Comparison of ENCODE assay signal across 8 mouse cellular contexts in genomic region chr10:79553691-79554090, GRCm38 (mm10). TPM values are rescaled to one million over a fixed set of nuclear protein-coding genes. Genes with fewer than 3 reads are reported as not detected.
DNase-seq lines count a peak whose midpoint lies in the region; ATAC-seq and TF ChIP-seq lines count a peak whose summit lies in the region.

No protein-coding gene starts in this region.

- no peak for TF ChIP-seq CTCF in CH12.LX (conservative IDR thresholded peaks at IDR 0.05 in 1 of 2, IDR thresholded peaks at IDR 0.05 in 1 of 2; ENCODE audit: low read depth in 2 of 2, low read length in 2 of 2)
- TF ChIP-seq CTCF in liver, embryonic 14.5 days (IDR thresholded peaks at IDR 0.05; ENCODE audit: low read depth), result no peak

- no peak for TF ChIP-seq POLR2A in CH12.LX (IDR thresholded peaks at IDR 0.05; ENCODE audit: low read depth, low read length)

- H3K36me3 ChIP-seq in heart, embryonic 11.5 days (ENCODE audit: control insufficient read depth, insufficient read depth, low read length), result peaks cover 13% of the 10 kb centered on the region
- peaks cover 15 to 33% of the 10 kb centered on the region in 2 experiments for H3K36me3 ChIP-seq in CH12.LX (replicated peaks in 1 of 2; ENCODE audit: control insufficient read depth in 1 of 2, insufficient read depth in 1 of 2, low read length in 1 of 2)
- peaks cover 36% of the 10 kb centered on the region for H3K36me3 ChIP-seq in forebrain, embryonic 10.5 days (replicated peaks)
- H3K36me3 ChIP-seq in liver, embryonic 14.5 days (replicated peaks; ENCODE audit: control insufficient read depth, insufficient read depth, low read depth), result peaks cover 4% of the 10 kb centered on the region; the same call in 1 of the 2 replicates

- no peaks in the 10 kb centered on the region for H3K27me3 ChIP-seq in heart, embryonic 11.5 days (ENCODE audit: control insufficient read depth, insufficient read depth, low read length)
- peaks cover 14% of the 10 kb centered on the region for H3K27me3 ChIP-seq in CH12.LX (replicated peaks)
- H3K27me3 ChIP-seq in forebrain, embryonic 10.5 days (ENCODE audit: poor library complexity, severe bottlenecking), result no peaks in the 10 kb centered on the region
- no peaks in the 10 kb centered on the region for H3K27me3 ChIP-seq in liver, embryonic 14.5 days (ENCODE audit: control insufficient read depth, insufficient read depth, low read length)

- H3K4me3 ChIP-seq in heart, embryonic 11.5 days (ENCODE audit: low read depth, low read length), result peak overlapping the region; percentile 91
- peak overlapping the region; percentile 71 to 93 (median 91) for H3K4me3 ChIP-seq in CH12.LX (replicated peaks in 1 of 3; ENCODE audit: low read depth in 2 of 3, low read length in 2 of 3, poor library complexity in 1 of 3)
- H3K4me3 ChIP-seq in forebrain, embryonic 10.5 days, result peak overlapping the region; percentile 95
- peak overlapping the region; percentile 56 to 82 for H3K4me3 ChIP-seq in liver, embryonic 14.5 days (ENCODE audit: insufficient read depth in 1 of 2, low read depth in 2 of 2, low read length in 2 of 2)

- ATAC-seq in heart, embryonic 11.5 days (replicated peaks; ENCODE audit: insufficient number of reproducible peaks, low FRiP score, low TSS enrichment), result no peak
- ATAC-seq in liver, embryonic 14.5 days (ENCODE audit: insufficient read depth), result no peak

- dilution Hi-C loops in CH12.LX (cut with MboI; ENCODE audit: extremely low pct_ligation_motif_present, extremely low pct_unique_long_range_greater_than_20kb, low sequenced_read_pairs), result no loop called here

- no peak overlapping the region for H3K27ac ChIP-seq in heart, embryonic 11.5 days (ENCODE audit: low read depth, low read length)
- no peak overlapping the region for H3K27ac ChIP-seq in CH12.LX (ENCODE audit: insufficient read depth, low read depth)
- H3K27ac ChIP-seq in forebrain, embryonic 10.5 days, result peak overlapping the region; percentile 97
- no peak overlapping the region for H3K27ac ChIP-seq in liver, embryonic 14.5 days

- H3K4me1 ChIP-seq in heart, embryonic 11.5 days (ENCODE audit: control insufficient read depth, insufficient read depth, low read length), result peaks cover 12% of the 10 kb centered on the region
- peaks cover 11 to 28% of the 10 kb centered on the region in 2 experiments for H3K4me1 ChIP-seq in CH12.LX (ENCODE audit: control insufficient read depth in 1 of 2, insufficient read depth in 2 of 2)
- H3K4me1 ChIP-seq in forebrain, embryonic 10.5 days, result peaks cover 39% of the 10 kb centered on the region
- H3K4me1 ChIP-seq in liver, embryonic 14.5 days (replicated peaks; ENCODE audit: control insufficient read depth in 2 of 2, insufficient read depth in 2 of 2, low read length in 1 of 2), result peaks cover 0 to 12% of the 10 kb centered on the region in 2 experiments; a peak in 2 of 4 replicates

- intact Hi-C loops in heart, postnatal 25 days (cut with DNase I), result no loop called here

- H3K9ac ChIP-seq in heart, embryonic 11.5 days (ENCODE audit: low read depth, low read length), result peak overlapping the region; percentile 96
- H3K9ac ChIP-seq in CH12.LX (ENCODE audit: insufficient read depth, low read depth), result peak overlapping the region; percentile 67; the same call in 1 of the 2 replicates
- H3K9ac ChIP-seq in liver, embryonic 14.5 days (replicated peaks), result no peak overlapping the region; the same call in 1 of the 2 replicates

- H3K79me2 ChIP-seq in CH12.LX (replicated peaks; ENCODE audit: control insufficient read depth, extremely low read depth, insufficient read depth, poor library complexity, severe bottlenecking), result peaks cover 6% of the 10 kb centered on the region

- TF ChIP-seq EP300 in CH12.LX (IDR thresholded peaks at IDR 0.05; ENCODE audit: low read length), result no peak
- no peak for TF ChIP-seq EP300 in liver, embryonic 14.5 days (IDR thresholded peaks at IDR 0.05; ENCODE audit: low read depth)

- no peak for TF ChIP-seq RAD21 in CH12.LX (IDR thresholded peaks at IDR 0.05; ENCODE audit: low read depth, low read length)

- no peak for DNase-seq in heart, postnatal 25 days (ENCODE audit: low spot score)
- DNase-seq in CH12.LX (ENCODE audit: extremely low read depth), result no peak
- no peak for DNase-seq in forebrain, embryonic 10.5 days (ENCODE audit: extremely low spot score, low spot score)
- no peak for DNase-seq in liver, embryonic 14.5 days (ENCODE audit: low read depth in 3 of 3, low spot score in 3 of 3)
- DNase-seq in frontal cortex, adult 2 months (ENCODE audit: extremely low spot score in 1 of 2, low spot score in 1 of 2), result no peak
- no peak for DNase-seq in B cell, adult 2 months
- DNase-seq in cerebellum, adult 18-20 months, result no peak

- in situ Hi-C loops in CH12.LX (cut with MboI; ENCODE audit: low pct_ligation_motif_present, low pct_unique_long_range_greater_than_20kb, low sequenced_read_pairs), result no loop called here

- peak overlapping the region; percentile 77 for H3K4me2 ChIP-seq in heart, embryonic 11.5 days
- peak overlapping the region; percentile 87 for H3K4me2 ChIP-seq in CH12.LX (ENCODE audit: insufficient read depth, low read depth, poor library complexity, severe bottlenecking)
- H3K4me2 ChIP-seq in liver, embryonic 14.5 days (ENCODE audit: low read depth), result peak overlapping the region; percentile 77

- H3K9me3 ChIP-seq in heart, embryonic 11.5 days (replicated peaks; ENCODE audit: control insufficient read depth, low read length), result no peaks in the 10 kb centered on the region
- H3K9me3 ChIP-seq in CH12.LX (replicated peaks; ENCODE audit: low read length), result peaks cover 5% of the 10 kb centered on the region
- H3K9me3 ChIP-seq in forebrain, embryonic 10.5 days, result no peaks in the 10 kb centered on the region
- H3K9me3 ChIP-seq in liver, embryonic 14.5 days (ENCODE audit: control insufficient read depth, low read length), result no peaks in the 10 kb centered on the region

- WGBS in heart, embryonic 11.5 days (ENCODE audit: insufficient replicate concordance), result 38% methylated on average over 10 of the region's 10 CpGs
- WGBS in forebrain, embryonic 10.5 days, result 54% methylated on average over 10 of the region's 10 CpGs
- 34% methylated on average over 10 of the region's 10 CpGs for WGBS in liver, embryonic 14.5 days (ENCODE audit: insufficient replicate concordance)

TF ChIP-seq in CH12.LX, 34 proteins besides CTCF, POLR2A, EP300 and RAD21:
- TF ChIP-seq NRF1 (IDR thresholded peaks at IDR 0.05; ENCODE audit: low read depth, low read length) (no peak), ZNF384 (IDR thresholded peaks at IDR 0.05; ENCODE audit: low read depth, low read length) (no peak), GABPA (IDR thresholded peaks at IDR 0.05; ENCODE audit: insufficient replicate concordance, low read depth, low read length) (no peak), ZMIZ1 (IDR thresholded peaks at IDR 0.05; ENCODE audit: low read depth, low read length) (no peak)

RNA-seq across cellular contexts. Expression of gene Mier2, which starts 1.3 kb away (rescaled TPM):
- 26.5 and 29.3 TPM in 2 replicates for polyA plus RNA-seq in heart, embryonic 11.5 days (2014; fragmentation: Nextera tagmentation; extraction: Ambion mirVana)
- 10 to 100 TPM; 12.2 to 12.3 TPM for total RNA-seq in heart, postnatal 25 days (2021)
- total RNA-seq in CH12.LX (2012; rRNA removed) (26.7 and 27.8 TPM in 2 replicates), CH12.LX (2014; rRNA removed) (20.7 and 22.4 TPM in 2 replicates)
- 25.5 and 30.2 TPM in 2 replicates for polyA plus RNA-seq in CH12.LX (2012; ENCODE audit: insufficient read length, low read depth)
- polyA plus RNA-seq in forebrain, embryonic 10.5 days (2016; fragmentation: Nextera tagmentation; extraction: Ambion mirVana), result 65.0 and 73.5 TPM in 2 replicates
- polyA plus RNA-seq in liver, embryonic 14.5 days (2012; rRNA removed), result 16.4 and 19.6 TPM in 2 replicates
- polyA plus RNA-seq in liver, embryonic 14.5 days (2014; fragmentation: Nextera tagmentation; extraction: Ambion mirVana), result 5.2 and 7.6 TPM in 2 replicates
- 84.8 and 89.0 TPM in 2 replicates for polyA plus RNA-seq in frontal cortex, adult 2 months (2012; rRNA removed)

RNA-seq across cellular contexts. Expression of gene Plpp2, which starts 20.1 kb away (rescaled TPM):
- polyA plus RNA-seq in heart, embryonic 11.5 days (2014; fragmentation: Nextera tagmentation; extraction: Ambion mirVana), result 14.2 and 15.6 TPM in 2 replicates
- 1 to 10 TPM; 2.7 to 2.9 TPM for total RNA-seq in heart, postnatal 25 days (2021)
- total RNA-seq in CH12.LX (2012; rRNA removed), result 11.8 and 19.3 TPM in 2 replicates
- total RNA-seq in CH12.LX (2014; rRNA removed), result 10.6 and 11.5 TPM in 2 replicates
- polyA plus RNA-seq in CH12.LX (2012; ENCODE audit: insufficient read length, low read depth), result 13.9 and 14.5 TPM in 2 replicates
- polyA plus RNA-seq in forebrain, embryonic 10.5 days (2016; fragmentation: Nextera tagmentation; extraction: Ambion mirVana), result 26.0 and 28.8 TPM in 2 replicates
- 10.0 and 11.3 TPM in 2 replicates for polyA plus RNA-seq in liver, embryonic 14.5 days (2012; rRNA removed)
- 19.0 and 20.7 TPM in 2 replicates for polyA plus RNA-seq in liver, embryonic 14.5 days (2014; fragmentation: Nextera tagmentation; extraction: Ambion mirVana)
- polyA plus RNA-seq in frontal cortex, adult 2 months (2012; rRNA removed), result 2.6 and 3.5 TPM in 2 replicates

RNA-seq across cellular contexts. Expression of gene Theg, which starts 33.4 kb away (rescaled TPM):
- polyA plus RNA-seq in heart, embryonic 11.5 days (2014; fragmentation: Nextera tagmentation; extraction: Ambion mirVana), result not detected in 2 replicates
- total RNA-seq in heart, postnatal 25 days (2021), result not detected
- total RNA-seq in CH12.LX (2012; rRNA removed) (not detected in 2 replicates), CH12.LX (2014; rRNA removed) (not detected in 2 replicates)
- not detected in 2 replicates for polyA plus RNA-seq in CH12.LX (2012; ENCODE audit: insufficient read length, low read depth)
- not detected in 2 replicates for polyA plus RNA-seq in forebrain, embryonic 10.5 days (2016; fragmentation: Nextera tagmentation; extraction: Ambion mirVana)
- polyA plus RNA-seq in liver, embryonic 14.5 days (2012; rRNA removed), result not detected in 2 replicates
- not detected in 2 replicates for polyA plus RNA-seq in liver, embryonic 14.5 days (2014; fragmentation: Nextera tagmentation; extraction: Ambion mirVana)
- 1.1 and 2.0 TPM in 2 replicates for polyA plus RNA-seq in frontal cortex, adult 2 months (2012; rRNA removed)
